Mouse (Mus musculus) frontal cortex, postnatal 36 days (tissue): ENCODE results near the gene Lrmp.
"Not testable (repeated sequence)": the region's sequence is repeated elsewhere in the genome, so short reads cannot be mapped to it uniquely, and the experiment has no call there.

Experiments used
- DNase-seq, 2 experiments: peaks; one replicate each; pipeline ENCODE4 v3.0.0; 2022; ENCODE audit warnings: low spot score in 2 of 2

The Lrmp gene

DNA sequence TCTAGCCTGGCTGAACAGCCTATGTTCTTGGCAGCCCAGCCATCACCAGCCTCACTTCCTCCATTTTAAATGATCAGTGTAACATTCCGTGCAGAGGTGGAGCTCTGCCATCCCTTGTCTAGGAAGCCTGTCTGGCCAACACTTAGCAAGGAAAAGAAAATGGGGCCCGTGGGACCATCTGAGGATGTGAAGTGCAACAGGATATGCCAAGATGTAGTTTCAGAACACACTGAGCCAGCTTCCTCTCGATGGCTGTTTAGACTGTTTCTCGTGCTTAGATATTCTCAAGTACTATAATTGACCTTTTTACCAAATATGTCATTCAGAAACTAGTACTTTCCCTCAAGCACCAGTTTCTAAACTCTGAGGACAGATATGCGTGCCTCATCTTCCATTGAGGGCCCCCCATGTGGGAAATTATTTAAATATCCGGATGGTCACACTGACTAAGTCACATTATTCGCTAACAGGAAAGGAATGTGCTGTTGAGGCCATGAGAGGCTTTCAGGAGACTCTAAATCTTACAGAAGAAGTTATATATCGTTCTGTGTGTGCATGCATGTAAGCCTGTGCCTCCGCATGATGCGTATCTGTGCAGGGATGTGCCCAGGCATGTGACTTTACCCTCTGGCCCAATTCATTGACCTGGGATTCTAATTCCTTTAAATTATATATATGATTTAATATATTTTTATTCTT is 11.1 kb upstream of the Lrmp start:
- DNase-seq: no peak

DNA sequence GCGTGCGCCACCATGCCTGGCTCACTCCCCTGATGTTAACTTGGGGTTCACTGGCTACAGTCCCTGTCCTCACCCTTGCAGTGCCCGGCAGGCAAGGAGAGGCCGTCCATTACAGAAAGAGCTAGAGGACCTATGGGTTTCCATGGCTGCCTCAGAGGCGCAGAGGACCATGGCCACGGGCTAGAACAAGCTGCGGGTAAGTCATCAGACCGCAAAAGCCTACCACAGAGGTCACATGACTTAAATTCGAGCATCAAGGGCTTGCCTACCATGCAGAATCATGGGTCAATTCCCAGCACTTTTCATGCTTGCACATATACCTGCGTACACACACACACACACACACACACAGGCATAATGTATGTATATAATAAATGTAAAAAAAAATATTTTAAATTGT is 10.0 kb upstream of the Lrmp start:
- no peak for DNase-seq

DNA sequence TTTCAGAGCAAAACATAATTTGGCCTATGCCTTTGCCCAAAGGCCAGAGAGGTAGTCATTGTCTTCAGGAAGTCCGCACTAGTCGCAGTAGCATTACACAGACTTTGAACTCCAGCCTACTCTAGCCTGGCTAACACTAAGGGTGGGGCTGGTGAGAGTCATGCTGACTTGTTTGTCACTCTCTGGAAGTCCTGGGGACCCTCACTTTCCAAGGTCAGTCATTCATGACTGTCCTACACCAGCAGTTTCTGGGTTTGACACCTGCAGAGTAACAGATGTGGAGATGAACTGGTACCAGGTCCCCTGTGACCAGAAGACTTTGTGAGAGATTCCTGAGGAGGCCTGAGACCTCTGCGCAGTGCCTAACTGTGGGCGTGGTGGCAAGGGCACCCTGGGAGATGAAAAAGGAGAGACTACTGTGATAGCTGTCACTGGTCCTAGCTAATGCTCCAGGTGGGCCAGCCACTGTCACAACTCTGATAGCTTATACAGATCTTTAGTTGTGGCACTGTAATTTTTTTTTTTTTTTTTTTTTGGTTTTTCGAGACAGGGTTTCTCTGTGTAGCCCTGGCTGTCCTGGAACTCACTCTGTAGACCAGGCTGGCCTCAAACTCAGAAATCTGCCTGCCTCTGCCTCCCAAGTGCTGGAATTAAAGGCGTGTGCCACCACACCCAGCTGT is 9.2 kb upstream of the Lrmp start:
- DNase-seq: no peak

DNA sequence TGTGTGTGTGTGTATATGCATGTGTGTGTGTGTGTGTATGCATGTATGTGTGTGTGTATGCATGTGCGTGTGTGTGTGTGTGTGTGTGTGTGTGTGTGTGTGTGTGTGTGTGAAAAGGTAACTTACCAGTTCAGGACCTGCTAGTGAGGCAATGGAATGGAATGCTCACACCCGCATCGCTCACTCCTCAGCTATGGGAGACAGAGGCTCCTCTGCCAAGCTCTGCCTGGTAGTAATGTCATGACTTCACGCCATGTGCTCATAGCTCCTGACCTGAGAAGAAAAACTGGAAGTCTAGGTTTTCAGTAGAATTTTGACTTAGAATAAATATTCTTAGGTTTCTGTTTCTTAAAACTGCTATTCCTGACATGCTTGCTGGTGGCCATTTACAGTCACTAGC is 4.7 kb upstream of the Lrmp start:
- DNase-seq: no peak

GRCm38 (mm10) chr6:145112865-145113264 is 2.6 kb upstream of the Lrmp start:
- DNase-seq: no peak

GRCm38 (mm10) chr6:145114561-145114960 is 892 bp upstream of the Lrmp start:
- no peak for DNase-seq

DNA sequence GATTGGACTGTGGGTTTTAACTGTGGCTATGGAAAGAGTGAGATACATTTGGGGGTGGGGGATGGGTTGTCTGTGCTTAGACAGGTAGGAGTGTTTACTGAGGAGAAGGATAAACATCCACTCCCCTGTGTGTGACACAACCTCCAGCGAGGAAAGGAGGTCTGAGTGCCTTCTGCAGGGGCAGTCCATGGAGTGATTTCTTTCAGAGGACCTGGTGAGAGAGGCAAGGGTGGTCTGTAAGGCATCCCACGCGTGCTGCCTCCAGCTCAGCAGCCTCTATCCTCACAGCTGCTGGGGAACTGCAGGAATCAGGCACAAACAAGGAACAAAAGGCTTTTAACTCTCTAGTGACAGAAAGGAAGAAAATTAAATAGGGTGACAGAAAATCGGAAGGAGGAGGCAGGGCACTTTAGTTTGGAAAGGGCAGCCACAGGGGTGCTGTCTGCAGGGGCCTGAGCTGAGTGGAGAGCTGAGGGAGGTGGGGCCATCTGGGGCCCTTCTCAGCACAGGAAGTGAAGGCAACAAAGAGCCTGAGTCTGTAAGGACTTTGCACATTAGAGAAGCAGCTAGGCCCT is 732 bp downstream of the Lrmp start:
- no peak for DNase-seq

- DNase-seq: no peak
Observed at GRCm38 (mm10) chr6:145120086-145120485, 4.6 kb downstream of the Lrmp start.

DNA sequence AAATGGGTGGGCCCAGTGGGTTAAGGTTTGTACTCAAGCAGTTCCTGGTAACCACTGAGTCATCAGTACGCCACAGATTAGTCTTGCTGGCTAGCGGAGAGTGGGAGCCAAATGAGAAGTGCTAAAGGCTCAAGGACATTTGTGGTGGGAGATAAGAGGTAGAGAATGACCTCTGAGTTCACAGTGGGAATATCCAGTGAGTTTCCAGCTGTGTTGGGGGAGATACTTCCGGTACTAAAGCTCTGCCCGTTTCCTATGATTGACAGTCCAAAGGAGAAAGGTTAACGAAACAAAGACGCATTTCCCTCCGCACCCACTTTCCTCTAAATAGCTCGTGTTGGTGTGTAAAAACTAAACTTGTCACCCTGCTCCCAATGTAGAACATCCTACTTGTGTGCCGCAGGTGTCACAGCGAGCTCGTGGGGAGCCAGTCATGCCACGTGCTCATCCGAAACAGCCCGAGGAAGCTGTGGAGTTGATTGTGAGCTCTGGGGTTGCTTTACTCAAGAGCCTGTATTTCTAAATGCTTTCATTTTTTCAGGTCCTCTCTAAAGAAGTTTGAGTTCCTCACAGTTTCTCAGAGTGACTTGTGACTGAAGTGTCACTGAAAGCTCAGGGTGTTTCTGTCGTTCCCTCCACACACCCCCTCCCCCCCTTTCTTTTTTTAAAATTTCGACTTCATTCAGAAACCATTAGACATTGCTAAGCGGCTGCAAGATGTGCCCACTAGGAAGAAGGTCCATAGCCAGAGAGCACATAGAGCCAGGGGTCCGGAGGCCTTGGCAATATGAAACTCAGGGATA is 5.5 kb downstream of the Lrmp start:
- DNase-seq: no peak

DNA sequence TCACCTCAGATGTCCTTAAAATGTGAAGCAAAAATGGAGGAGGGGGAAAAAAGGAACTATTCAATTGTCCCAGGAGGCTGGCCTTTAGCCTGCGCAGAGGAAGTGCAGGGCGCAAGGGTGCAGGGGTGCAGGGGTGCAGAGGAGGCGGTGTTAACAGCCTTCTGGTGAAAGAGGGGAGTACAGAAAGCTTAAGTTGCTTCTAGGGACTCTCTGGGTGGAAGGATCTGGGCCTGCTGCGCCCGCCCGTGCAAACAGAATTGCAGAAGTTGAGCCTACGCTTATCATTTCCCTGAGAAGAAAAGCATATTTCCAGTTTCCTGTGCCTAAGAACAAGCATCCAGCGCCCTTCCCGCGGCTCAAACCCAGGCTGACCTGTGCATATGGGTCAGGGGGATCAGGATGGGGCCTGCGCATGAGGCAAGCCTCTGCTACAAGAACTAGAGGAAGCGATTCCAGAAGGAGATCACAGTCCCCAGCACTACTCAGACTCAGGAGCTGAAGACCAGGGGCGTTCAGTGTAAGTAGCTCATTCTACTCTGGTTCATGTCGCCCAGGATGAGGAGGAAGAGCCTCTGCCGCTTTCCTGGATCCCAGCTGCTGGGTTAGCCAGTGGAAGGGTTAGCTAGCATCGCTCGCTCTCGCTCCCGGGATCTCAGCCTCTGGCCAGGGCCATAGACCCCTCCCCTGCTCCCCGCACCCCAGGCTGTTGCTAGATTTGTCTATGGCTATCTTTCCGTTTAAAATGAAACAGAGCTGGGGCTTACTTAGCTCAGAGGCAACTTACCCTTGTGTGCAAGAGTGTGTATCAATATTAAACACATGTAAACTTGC is 6.4 kb downstream of the Lrmp start:
- DNase-seq: no peak

GRCm38 (mm10) chr6:145122423-145123059 is 7.1 kb downstream of the Lrmp start:
- no peak for DNase-seq

- no peak for DNase-seq
Observed at GRCm38 (mm10) chr6:145123136-145124060, 7.9 kb downstream of the Lrmp start.

DNA sequence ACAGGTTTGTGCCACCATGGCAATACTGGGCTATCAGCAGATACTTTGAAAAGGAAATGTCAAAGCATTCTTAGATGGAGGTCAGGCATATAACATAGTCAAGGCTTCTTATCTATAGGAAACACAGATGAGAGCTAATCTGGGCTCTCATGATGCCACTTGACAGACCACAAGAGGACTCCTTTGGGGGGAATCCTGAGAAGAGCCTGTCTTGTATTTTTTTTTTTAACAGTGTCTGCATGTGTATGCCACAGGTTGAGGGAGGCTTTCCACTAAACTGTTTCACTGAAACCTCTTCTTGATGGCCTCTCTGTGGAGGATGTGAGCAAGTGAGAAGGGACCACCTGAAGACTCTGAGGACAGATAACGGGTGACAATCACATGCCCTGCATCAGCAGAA is 9.2 kb downstream of the Lrmp start:
- no peak for DNase-seq

- no peak for DNase-seq
Observed at GRCm38 (mm10) chr6:145125591-145126113, 10.2 kb downstream of the Lrmp start.

- DNase-seq: no peak
Observed at GRCm38 (mm10) chr6:145127652-145128051, 12.2 kb downstream of the Lrmp start.

DNA sequence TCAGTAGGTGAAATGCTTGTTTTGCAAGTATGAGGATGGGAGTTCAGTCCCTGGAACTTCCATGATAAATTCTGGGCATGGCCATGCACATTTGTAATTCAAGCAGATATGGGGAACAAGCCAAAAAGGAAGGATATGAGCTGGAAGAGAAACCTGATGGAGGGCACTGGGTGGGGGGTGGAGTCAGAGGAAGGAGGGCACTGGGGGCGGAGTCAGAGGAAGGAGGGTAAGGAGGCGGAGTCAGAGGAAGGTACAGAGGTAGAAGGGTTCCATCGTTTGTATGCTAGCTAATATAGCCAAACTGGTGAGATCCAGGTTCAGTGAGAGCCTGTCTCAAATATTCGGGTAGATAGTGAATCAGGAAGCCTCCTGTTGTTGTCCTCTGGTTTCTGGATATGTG is 14.1 kb downstream of the Lrmp start:
- no peak for DNase-seq

DNA sequence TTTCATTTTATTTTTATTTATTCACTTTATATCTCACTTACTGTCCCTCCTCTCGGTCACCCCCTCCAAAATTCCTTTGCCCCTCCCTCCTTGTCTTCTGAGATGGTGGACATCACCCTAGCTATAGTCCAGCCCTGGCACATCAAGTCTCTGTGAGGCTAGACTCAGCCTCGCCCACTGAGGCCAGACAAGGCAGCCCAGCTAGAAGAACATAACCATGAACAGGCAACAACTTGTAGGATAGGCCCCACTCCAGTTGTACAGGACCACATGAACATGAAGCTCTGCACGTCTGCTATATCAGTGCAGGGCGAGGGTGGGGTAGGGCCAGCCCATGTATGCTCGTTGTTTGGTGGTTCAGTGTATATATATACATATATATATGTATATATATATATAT is 16.5 kb downstream of the Lrmp start:
- DNase-seq: no peak

DNA sequence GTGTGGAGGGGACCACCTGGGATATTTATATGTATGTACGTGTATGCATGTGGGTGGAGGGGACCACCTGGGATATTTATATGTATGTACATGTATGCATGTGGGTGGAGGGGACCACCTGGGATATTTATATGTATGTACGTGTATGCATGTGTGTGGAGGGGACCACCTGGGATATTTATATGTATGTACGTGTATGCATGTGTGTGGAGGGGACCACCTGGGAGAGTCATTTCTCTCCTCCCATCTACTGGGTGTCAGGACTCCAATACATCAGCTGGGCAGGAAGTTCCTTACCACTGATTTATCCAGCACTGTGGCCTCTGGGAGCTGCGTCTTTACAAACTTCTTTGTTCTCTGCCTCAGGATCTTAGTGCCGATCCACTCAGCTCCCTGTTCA is 17.5 kb downstream of the Lrmp start:
- DNase-seq: not testable (repeated sequence)

- no peak for DNase-seq
Observed at GRCm38 (mm10) chr6:145135295-145135694, 19.8 kb downstream of the Lrmp start.

DNA sequence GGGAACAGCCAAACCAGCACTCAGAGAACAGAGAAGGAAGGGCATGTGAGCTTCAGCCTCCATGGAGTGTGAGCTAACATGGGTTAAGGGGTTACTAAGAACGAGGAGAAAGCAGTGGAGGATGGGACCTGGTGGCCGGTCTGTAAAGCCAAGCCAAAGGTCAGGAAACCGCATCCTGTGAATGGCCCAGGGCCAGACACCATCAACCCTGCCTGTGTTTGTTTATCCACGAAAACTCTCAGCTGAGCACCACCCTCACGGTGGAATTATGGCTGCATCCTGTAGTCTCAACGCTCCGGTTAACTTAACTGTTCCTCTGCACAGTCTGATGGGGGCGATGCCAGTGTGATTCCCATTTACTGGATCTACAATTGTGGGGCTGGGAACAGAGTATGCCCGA is 20.4 kb downstream of the Lrmp start:
- no peak for DNase-seq
